Mouse (Mus musculus) heart, postnatal 4 days (tissue): ENCODE measurements around the gene 9330182O14Rik. TPM values are rescaled to one million over a fixed set of nuclear protein-coding genes. Genes with fewer than 3 reads are reported as not detected.

Experiments
- microRNA-seq, 2 experiments: library from miRNA; unstranded; fragments of <30 nt; microRNA quantifications; one replicate each; pipeline ENCODE4 v1.2.0; 2021 to 2022
- total RNA-seq, 2 experiments: library from RNA; stranded (reverse); gene quantifications; 2 replicates each; pipeline ENCODE4 v1.2.3; 2021

9330182O14Rik gene
- total RNA-seq, 2 experiments from 2014 or later = not detected

Small RNAs within 50 kb of the gene (microRNA-seq; reads per million reads assigned to microRNA genes)
- gene Gm25958 = 0 reads per million in 2 experiments
